Mouse (Mus musculus): ENCODE measurements around the gene Tmem252.

- TF ChIP-seq POLR2A (IDR thresholded peaks at IDR 0.05; ENCODE audit: borderline replicate concordance, low read depth, low read length): no peak
- TF ChIP-seq CTCF (IDR thresholded peaks at IDR 0.05; ENCODE audit: low read depth, low read length): no peak
Observed at GRCm38 (mm10) chr19:24707071-24707906, 33.5 kb downstream of the Tmem252 start.
